Mouse (Mus musculus): ENCODE results near the gene Megf11. TPM values are rescaled to one million over a fixed set of nuclear protein-coding genes. Genes with fewer than 3 reads are reported as not detected.

The Megf11 gene
- polyA plus RNA-seq, 2 experiments: 0.80 to 1.0 TPM

- Histone ChIP-seq H3K4me3 (replicated peaks; ENCODE audit: low read length) (no peak overlapping the region), H3K4me2 (replicated peaks; ENCODE audit: low read depth, low read length, severe bottlenecking) (no peak overlapping the region), H3K27ac (replicated peaks; ENCODE audit: low read depth, low read length) (no peak overlapping the region), H3K9me3 (ENCODE audit: control insufficient read depth, low read length) (no peaks in the 10 kb centered on the region), H3K27me3 (ENCODE audit: control insufficient read depth, insufficient read depth, low read length) (no peaks in the 10 kb centered on the region), H3K4me1 (ENCODE audit: control insufficient read depth, insufficient read depth, low read length) (no peaks in the 10 kb centered on the region), H3K36me3 (ENCODE audit: control insufficient read depth, insufficient read depth, low read length) (peaks cover 9% of the 10 kb centered on the region; the same call in 1 of the 2 replicates), H3K9ac (ENCODE audit: low read depth, low read length, severe bottlenecking) (no peak overlapping the region)
- DNase-seq (ENCODE audit: low spot score) (no peak), ATAC-seq (ENCODE audit: low FRiP score, low read depth) (no peak)
- WGBS: 83% methylated on average over 1 of the region's 1 CpGs
- no peak for TF ChIP-seq POLR2A (IDR thresholded peaks at IDR 0.05; ENCODE audit: borderline replicate concordance, extremely low read depth, insufficient read depth, insufficient read length)
Observed at GRCm38 (mm10) chr9:64695266-64695665, 309.8 kb downstream of the Megf11 start.

- Histone ChIP-seq H3K4me3 (replicated peaks; ENCODE audit: low read length) (no peak overlapping the region), H3K36me3 (ENCODE audit: control insufficient read depth, insufficient read depth, low read length) (peaks cover 9% of the 10 kb centered on the region; the same call in 1 of the 2 replicates), H3K27ac (replicated peaks; ENCODE audit: low read depth, low read length) (no peak overlapping the region), H3K4me1 (ENCODE audit: control insufficient read depth, insufficient read depth, low read length) (no peaks in the 10 kb centered on the region), H3K27me3 (ENCODE audit: control insufficient read depth, insufficient read depth, low read length) (no peaks in the 10 kb centered on the region), H3K9ac (ENCODE audit: low read depth, low read length, severe bottlenecking) (no peak overlapping the region), H3K4me2 (replicated peaks; ENCODE audit: low read depth, low read length, severe bottlenecking) (no peak overlapping the region), H3K9me3 (ENCODE audit: control insufficient read depth, low read length) (no peaks in the 10 kb centered on the region)
- DNase-seq (ENCODE audit: low spot score) (no peak), ATAC-seq (ENCODE audit: low FRiP score, low read depth) (no peak)
- WGBS: 94% methylated on average over 4 of the region's 4 CpGs
- no peak for TF ChIP-seq POLR2A (IDR thresholded peaks at IDR 0.05; ENCODE audit: borderline replicate concordance, extremely low read depth, insufficient read depth, insufficient read length)
Observed at GRCm38 (mm10) chr9:64696404-64696803, 311.0 kb downstream of the Megf11 start.

- no peaks in the 10 kb centered on the region for H3K27me3 ChIP-seq (ENCODE audit: control insufficient read depth, insufficient read depth, low read length)
- H3K27ac ChIP-seq (replicated peaks; ENCODE audit: low read depth, low read length): no peak overlapping the region
- H3K9ac ChIP-seq (ENCODE audit: low read depth, low read length, severe bottlenecking): no peak overlapping the region
- peaks cover 9% of the 10 kb centered on the region; the same call in 1 of the 2 replicates for H3K36me3 ChIP-seq (ENCODE audit: control insufficient read depth, insufficient read depth, low read length)
- H3K9me3 ChIP-seq (ENCODE audit: control insufficient read depth, low read length): no peaks in the 10 kb centered on the region
- H3K4me2 ChIP-seq (replicated peaks; ENCODE audit: low read depth, low read length, severe bottlenecking): no peak overlapping the region
- ATAC-seq (ENCODE audit: low FRiP score, low read depth) (no peak), DNase-seq (ENCODE audit: low spot score) (no peak)
- no peak overlapping the region for H3K4me3 ChIP-seq (replicated peaks; ENCODE audit: low read length)
- WGBS: 74% methylated on average over 1 of the region's 1 CpGs
- H3K4me1 ChIP-seq (ENCODE audit: control insufficient read depth, insufficient read depth, low read length): no peaks in the 10 kb centered on the region
- no peak for TF ChIP-seq POLR2A (IDR thresholded peaks at IDR 0.05; ENCODE audit: borderline replicate concordance, extremely low read depth, insufficient read depth, insufficient read length)
Observed at GRCm38 (mm10) chr9:64697006-64697405, 311.6 kb downstream of the Megf11 start.

GRCm38 (mm10) chr9:64697677-64698076 lies 312.3 kb downstream of the Megf11 start:
- Histone ChIP-seq H3K27me3 (ENCODE audit: control insufficient read depth, insufficient read depth, low read length) (no peaks in the 10 kb centered on the region), H3K36me3 (ENCODE audit: control insufficient read depth, insufficient read depth, low read length) (peaks cover 9% of the 10 kb centered on the region; the same call in 1 of the 2 replicates), H3K27ac (replicated peaks; ENCODE audit: low read depth, low read length) (no peak overlapping the region), H3K4me3 (replicated peaks; ENCODE audit: low read length) (no peak overlapping the region), H3K9me3 (ENCODE audit: control insufficient read depth, low read length) (no peaks in the 10 kb centered on the region), H3K9ac (ENCODE audit: low read depth, low read length, severe bottlenecking) (no peak overlapping the region), H3K4me1 (ENCODE audit: control insufficient read depth, insufficient read depth, low read length) (no peaks in the 10 kb centered on the region), H3K4me2 (replicated peaks; ENCODE audit: low read depth, low read length, severe bottlenecking) (no peak overlapping the region)
- DNase-seq (ENCODE audit: low spot score) (no peak), ATAC-seq (ENCODE audit: low FRiP score, low read depth) (no peak)
- 92% methylated on average over 5 of the region's 5 CpGs for WGBS
- no peak for TF ChIP-seq POLR2A (IDR thresholded peaks at IDR 0.05; ENCODE audit: borderline replicate concordance, extremely low read depth, insufficient read depth, insufficient read length)

GRCm38 (mm10) chr9:64698586-64698985 lies 313.2 kb downstream of the Megf11 start:
- DNase-seq (ENCODE audit: low spot score) (no peak), ATAC-seq (ENCODE audit: low FRiP score, low read depth) (no peak)
- H3K9ac ChIP-seq (ENCODE audit: low read depth, low read length, severe bottlenecking): no peak overlapping the region

More at GRCm38 (mm10) chr9:64698586-64698985, 313.2 kb downstream of the Megf11 start:
- H3K4me3 ChIP-seq (replicated peaks; ENCODE audit: low read length): no peak overlapping the region
- no peaks in the 10 kb centered on the region for H3K27me3 ChIP-seq (ENCODE audit: control insufficient read depth, insufficient read depth, low read length)
- no peak overlapping the region for H3K27ac ChIP-seq (replicated peaks; ENCODE audit: low read depth, low read length)
- no peak overlapping the region for H3K4me2 ChIP-seq (replicated peaks; ENCODE audit: low read depth, low read length, severe bottlenecking)
- no peaks in the 10 kb centered on the region for H3K9me3 ChIP-seq (ENCODE audit: control insufficient read depth, low read length)
- WGBS: 97% methylated on average over 1 of the region's 1 CpGs
- no peak for TF ChIP-seq POLR2A (IDR thresholded peaks at IDR 0.05; ENCODE audit: borderline replicate concordance, extremely low read depth, insufficient read depth, insufficient read length)
- peaks cover 9% of the 10 kb centered on the region; the same call in 1 of the 2 replicates for H3K36me3 ChIP-seq (ENCODE audit: control insufficient read depth, insufficient read depth, low read length)
- H3K4me1 ChIP-seq (ENCODE audit: control insufficient read depth, insufficient read depth, low read length): no peaks in the 10 kb centered on the region
